Mouse (Mus musculus) erythroblast, embryonic 14.5 days (primary cell): Measurements from ENCODE around the gene Prima1. TPM values are rescaled to one million over a fixed set of nuclear protein-coding genes. Genes with fewer than 3 reads are reported as not detected.

ENCODE experiments used
- H3K27me3 ChIP-seq: 2 replicates; pipeline ENCODE4 v1.6.1; 2012; ENCODE audit warnings: inconsistent platforms; ENCODE audit not compliant: control insufficient read depth
- H3K36me3 ChIP-seq: 2 replicates; pipeline ENCODE4 v1.6.1; 2012; ENCODE audit warnings: mild to moderate bottlenecking, inconsistent platforms; ENCODE audit not compliant: control insufficient read depth
- H3K4me1 ChIP-seq: 2 replicates; pipeline ENCODE4 v1.6.1; 2012; ENCODE audit warnings: inconsistent platforms; ENCODE audit not compliant: control insufficient read depth
- H3K4me3 ChIP-seq: replicated peaks from 2 replicates; pipeline ENCODE3; 2012; ENCODE audit warnings: moderate library complexity, mild to moderate bottlenecking, inconsistent platforms
- H3K9me3 ChIP-seq: 2 replicates; pipeline ENCODE4 v1.6.1; 2012; ENCODE audit warnings: low read length, inconsistent platforms, mixed read lengths; ENCODE audit not compliant: control insufficient read depth
- GATA1 ChIP-seq: IDR thresholded peaks from 2 replicates; pipeline ENCODE4 v1.6.1; 2012; ENCODE audit warnings: low read length, inconsistent platforms, mixed read lengths
- TAL1 ChIP-seq: IDR thresholded peaks from 3 replicates; pipeline ENCODE4 v1.6.1; 2012; ENCODE audit warnings: low read length, inconsistent platforms, mixed read lengths
- polyA plus RNA-seq: library from polyadenylated mRNA; stranded (reverse); fragments of >175 nt; gene quantifications from 2 replicates; pipeline ENCODE4 v1.2.3, GENCODE M21; 2012

Prima1 gene
- polyA plus RNA-seq, 1 experiment: not detected

DNA sequence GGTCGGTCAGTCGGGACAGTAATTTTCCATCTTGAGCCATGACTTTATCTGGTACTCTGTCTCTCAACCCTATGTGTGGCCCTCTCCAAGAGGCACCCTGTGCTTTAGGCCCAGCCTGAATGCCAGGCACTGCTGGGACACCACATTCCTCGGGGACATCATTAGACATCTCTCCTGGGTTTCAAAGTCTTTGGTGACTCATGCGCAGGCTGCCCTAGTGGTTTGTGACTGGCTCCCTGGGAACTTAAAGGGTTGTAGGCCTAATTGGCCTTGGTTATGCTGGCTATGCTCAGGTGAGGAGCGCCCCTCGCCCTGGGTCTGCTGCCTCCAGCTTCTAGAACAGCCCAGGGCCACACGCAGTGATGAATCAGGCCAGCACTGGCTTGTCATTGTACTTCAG is 32.4 kb downstream of the Prima1 start:
- peaks cover 11% of the 10 kb centered on the region for H3K9me3 ChIP-seq

DNA sequence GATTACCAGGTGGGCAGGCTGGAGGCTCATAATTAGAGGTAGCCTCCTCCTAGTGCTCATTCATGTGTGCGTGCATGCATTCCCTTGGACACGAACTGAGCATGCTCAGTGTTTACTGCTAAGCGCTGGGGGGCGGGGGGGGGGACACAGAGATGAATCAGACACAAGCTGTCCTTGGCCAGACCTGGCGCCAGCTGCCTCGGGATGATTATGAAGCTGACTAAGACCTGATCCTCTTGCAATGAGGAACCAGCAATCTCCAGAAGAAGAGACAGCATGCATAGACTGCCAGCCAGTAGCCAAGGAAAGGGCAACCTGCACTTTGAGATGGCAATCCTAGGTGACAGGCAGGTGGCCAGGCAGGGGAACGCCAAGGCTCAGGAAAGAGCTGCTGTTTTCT is 36.4 kb downstream of the Prima1 start:
- TF ChIP-seq GATA1: no peak
- TF ChIP-seq TAL1: no peak
- H3K4me1 ChIP-seq: no peaks in the 10 kb centered on the region

More for the DNA sequence above, 32.4 kb downstream of the Prima1 start:
- Histone ChIP-seq H3K36me3 (no peaks in the 10 kb centered on the region), H3K4me1 (no peaks in the 10 kb centered on the region), H3K27me3 (no peaks in the 10 kb centered on the region), H3K4me3 (no peak overlapping the region)
- TF ChIP-seq TAL1 (no peak), GATA1 (no peak)

DNA sequence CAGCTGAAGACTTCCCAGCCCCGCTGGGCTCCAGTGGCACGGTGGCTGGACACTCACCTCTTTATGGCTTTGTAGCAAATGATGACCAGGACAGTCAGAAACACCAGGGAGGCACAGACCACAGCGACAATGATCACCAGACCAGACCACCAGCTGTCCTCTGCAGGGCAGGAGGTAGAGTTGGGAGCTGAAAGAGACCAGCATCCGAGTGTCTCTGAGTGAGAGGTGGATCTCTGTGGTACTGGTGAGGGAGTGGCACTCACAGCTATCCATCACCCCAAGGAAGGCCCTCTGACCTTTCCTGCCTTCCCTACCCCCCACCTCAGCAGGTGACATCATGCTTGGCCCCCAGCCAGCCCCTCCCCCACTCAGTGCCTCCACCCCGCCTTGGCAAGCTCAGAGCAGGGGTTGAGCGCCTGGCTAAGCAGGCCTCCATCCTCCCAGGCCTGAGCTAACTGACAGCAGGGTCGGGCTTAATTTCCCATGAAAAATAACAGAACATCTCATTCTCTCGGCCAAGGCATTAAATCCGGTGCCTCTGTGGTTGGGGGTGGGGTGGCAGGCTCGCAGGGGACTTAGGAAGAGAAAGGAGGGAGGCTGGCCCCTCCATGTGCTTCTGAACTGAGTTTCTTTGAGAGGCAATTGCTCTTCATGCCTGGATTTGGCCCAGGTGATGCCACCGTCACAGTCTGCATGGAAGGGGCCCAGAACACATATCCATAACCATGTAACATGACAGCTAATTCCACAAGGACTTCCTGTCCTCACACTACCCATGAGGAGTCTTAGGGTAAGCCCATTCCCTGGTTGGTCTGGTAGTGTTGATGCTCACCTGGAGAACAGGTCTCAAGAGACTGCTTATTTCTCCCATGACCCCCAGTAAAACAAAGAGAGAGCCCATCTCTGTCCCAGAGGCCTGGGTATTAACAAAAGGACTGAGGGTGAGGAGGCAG is 39.1 kb downstream of the Prima1 start:
- H3K4me1 ChIP-seq: no peaks in the 10 kb centered on the region
- H3K36me3 ChIP-seq: no peaks in the 10 kb centered on the region
- H3K4me3 ChIP-seq: no peak overlapping the region
- TF ChIP-seq TAL1: no peak
- TF ChIP-seq GATA1: no peak
- no peaks in the 10 kb centered on the region for H3K9me3 ChIP-seq
- H3K27me3 ChIP-seq: no peaks in the 10 kb centered on the region

More for the DNA sequence above, 36.4 kb downstream of the Prima1 start:
- H3K27me3 ChIP-seq: no peaks in the 10 kb centered on the region
- no peak overlapping the region for H3K4me3 ChIP-seq
- H3K9me3 ChIP-seq: peaks cover 5% of the 10 kb centered on the region
- no peaks in the 10 kb centered on the region for H3K36me3 ChIP-seq

DNA sequence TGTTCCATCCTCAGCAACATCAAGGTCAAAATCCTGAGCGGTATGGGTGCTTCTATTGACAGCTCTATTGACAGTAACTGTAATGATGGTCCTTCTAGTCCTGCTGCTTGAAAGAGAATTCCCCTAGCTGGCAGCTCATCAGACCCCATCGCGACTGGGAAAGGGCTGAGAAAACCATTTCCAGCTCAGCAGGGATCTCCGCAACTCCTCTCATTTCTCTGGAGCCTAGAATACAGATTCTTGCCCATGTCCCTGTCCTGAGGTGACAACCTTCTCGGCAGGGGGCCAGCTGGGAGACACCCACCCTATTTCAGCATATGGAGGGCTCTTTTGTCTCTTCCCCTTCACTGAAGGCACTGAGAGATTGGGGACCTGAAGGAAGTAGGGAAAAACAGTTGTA is 49.0 kb downstream of the Prima1 start:
- H3K9me3 ChIP-seq: no peaks in the 10 kb centered on the region
- H3K27me3 ChIP-seq: no peaks in the 10 kb centered on the region
- H3K4me3 ChIP-seq: no peak overlapping the region
- TF ChIP-seq TAL1 (no peak), GATA1 (no peak)
- H3K4me1 ChIP-seq: no peaks in the 10 kb centered on the region
- H3K36me3 ChIP-seq: no peaks in the 10 kb centered on the region

DNA sequence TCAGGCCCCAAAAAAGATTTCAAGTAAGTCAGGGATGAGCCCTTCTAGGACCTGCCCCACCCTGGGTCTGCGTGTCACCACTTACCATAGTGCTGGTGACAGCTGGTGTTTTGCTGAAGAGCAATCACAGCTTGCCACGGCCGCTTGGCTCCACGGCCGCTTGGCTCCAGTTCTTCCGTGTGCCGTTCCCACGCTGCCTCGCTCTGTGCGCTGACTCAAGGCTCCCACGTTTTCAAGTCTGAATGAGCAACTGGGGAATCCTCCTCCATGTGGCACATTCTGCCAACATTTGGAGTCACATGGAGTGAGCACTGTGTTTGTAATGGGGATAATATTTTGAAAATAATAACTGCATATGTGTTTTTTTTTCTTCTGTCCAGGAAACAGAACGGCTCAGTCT is 52.2 kb downstream of the Prima1 start:
- Histone ChIP-seq H3K4me1 (no peaks in the 10 kb centered on the region), H3K9me3 (no peaks in the 10 kb centered on the region), H3K27me3 (no peaks in the 10 kb centered on the region), H3K4me3 (no peak overlapping the region), H3K36me3 (no peaks in the 10 kb centered on the region)
- TF ChIP-seq GATA1 (no peak), TAL1 (no peak)

DNA sequence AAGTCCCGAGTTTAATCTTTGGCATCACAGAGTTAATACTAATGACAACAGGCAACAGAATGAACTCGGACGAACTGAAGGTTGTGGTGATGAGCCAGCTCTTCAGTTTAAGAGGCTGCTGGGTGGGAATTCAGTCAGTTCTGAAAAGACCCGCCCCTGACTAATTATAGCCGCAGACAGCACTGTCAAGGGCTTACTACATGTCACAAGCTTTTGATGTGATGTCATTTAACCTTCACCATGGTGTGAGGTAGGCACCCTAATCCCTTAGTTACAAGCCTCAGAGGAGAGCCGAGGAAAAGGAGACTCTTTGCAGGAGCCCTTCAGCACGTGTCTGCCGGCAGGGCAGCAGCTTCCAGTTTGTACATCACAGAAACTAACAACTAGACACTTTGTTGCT is 53.7 kb downstream of the Prima1 start:
- no peak overlapping the region for H3K4me3 ChIP-seq
- H3K27me3 ChIP-seq: no peaks in the 10 kb centered on the region
- no peaks in the 10 kb centered on the region for H3K9me3 ChIP-seq
- H3K4me1 ChIP-seq: no peaks in the 10 kb centered on the region
- TF ChIP-seq GATA1 (no peak), TAL1 (no peak)
- H3K36me3 ChIP-seq: no peaks in the 10 kb centered on the region

DNA sequence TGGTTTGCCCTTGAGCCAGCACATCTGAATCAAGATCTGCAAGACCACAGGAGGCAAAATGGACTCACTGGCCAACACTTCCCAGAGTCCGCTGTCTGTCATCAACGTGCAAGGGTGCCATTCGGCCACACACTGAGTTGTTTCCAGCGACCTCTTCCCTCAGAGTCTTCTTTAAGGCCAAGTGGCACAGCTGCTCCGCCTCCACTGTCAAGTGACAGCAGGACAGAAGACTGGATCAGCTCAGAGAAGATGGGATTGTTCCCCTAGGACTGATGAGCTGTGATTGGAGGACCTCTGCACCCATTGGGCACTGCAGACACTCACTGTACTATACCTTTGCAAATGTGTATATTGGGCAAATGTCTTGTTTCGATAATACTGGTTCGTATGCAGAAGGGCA is 54.9 kb downstream of the Prima1 start:
- Histone ChIP-seq H3K36me3 (no peaks in the 10 kb centered on the region), H3K9me3 (no peaks in the 10 kb centered on the region), H3K27me3 (no peaks in the 10 kb centered on the region), H3K4me1 (no peaks in the 10 kb centered on the region), H3K4me3 (no peak overlapping the region)
- TF ChIP-seq TAL1 (no peak), GATA1 (no peak)

DNA sequence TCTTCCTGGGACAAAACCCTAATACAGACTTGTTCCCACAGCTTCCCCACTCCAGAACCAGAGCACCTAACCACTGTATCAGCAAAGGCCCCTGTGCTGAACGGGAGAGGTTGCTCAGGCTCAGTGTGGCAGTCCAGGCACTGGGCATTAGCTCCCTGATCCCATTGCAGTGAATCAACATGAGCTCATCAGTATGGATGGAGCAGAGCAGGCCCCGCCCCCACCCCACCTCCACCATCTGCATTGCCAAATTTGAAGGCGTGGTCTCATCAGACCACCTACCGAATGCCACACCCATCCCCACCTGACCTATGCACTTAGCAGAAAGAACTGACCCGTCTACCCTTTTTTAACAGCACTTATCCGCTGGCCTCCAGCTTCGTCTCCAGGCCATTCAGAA is 58.9 kb downstream of the Prima1 start:
- Histone ChIP-seq H3K36me3 (no peaks in the 10 kb centered on the region), H3K9me3 (no peaks in the 10 kb centered on the region), H3K4me3 (no peak overlapping the region), H3K27me3 (no peaks in the 10 kb centered on the region), H3K4me1 (no peaks in the 10 kb centered on the region)
- TF ChIP-seq TAL1: no peak
- TF ChIP-seq GATA1: no peak

DNA sequence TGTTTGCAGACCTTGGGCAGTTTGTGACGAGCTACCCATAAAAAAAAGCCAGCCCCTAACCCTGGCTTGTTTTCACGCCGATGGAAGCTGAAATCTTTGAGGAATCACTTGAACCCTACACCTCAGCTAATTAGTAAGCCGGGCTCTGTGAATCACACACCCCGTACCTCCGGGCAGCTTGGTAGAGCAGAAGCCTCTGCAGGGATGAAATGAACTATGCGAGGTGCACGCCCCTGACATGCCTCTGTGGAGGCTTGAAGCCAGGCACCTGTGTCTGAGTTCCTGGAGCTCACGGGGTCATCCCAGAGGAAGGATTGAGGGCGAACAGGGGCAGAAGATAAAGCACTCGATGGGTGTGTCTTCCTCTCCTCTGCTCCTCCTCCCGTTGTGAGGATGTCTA is 73.1 kb downstream of the Prima1 start:
- Histone ChIP-seq H3K9me3 (no peaks in the 10 kb centered on the region), H3K4me1 (no peaks in the 10 kb centered on the region), H3K4me3 (no peak overlapping the region), H3K36me3 (no peaks in the 10 kb centered on the region), H3K27me3 (no peaks in the 10 kb centered on the region)
- TF ChIP-seq GATA1 (no peak), TAL1 (no peak)
